Mouse (Mus musculus) limb, embryonic 10.5 days (tissue): ENCODE results near the gene Psenen. TPM values are rescaled to one million over a fixed set of nuclear protein-coding genes. Genes with fewer than 3 reads are reported as not detected.

Experiments used
- microRNA-seq: library from miRNA; unstranded; fragments of <30 nt; microRNA quantifications from one replicate; pipeline ENCODE4, GENCODE M21; 2017
- polyA plus RNA-seq: library from polyadenylated mRNA; unstranded; fragments of >200 nt; fragmentation: Nextera tagmentation; extraction: Ambion mirVana; gene quantifications from 2 replicates; pipeline ENCODE4 v1.2.1, GENCODE M21; 2016

The Psenen gene
- polyA plus RNA-seq, 1 experiment from 2014 or later, result 121 TPM

Small RNAs within 50 kb of the gene (microRNA-seq; reads per million reads assigned to microRNA genes)
- gene Gm38670 (not detected), gene Mir3569 (not detected)

Other genes with a start within 250 kb of the Psenen start
- 52.9 and 92.3 TPM in 2 replicates for gene Syne4, start 248.8 kb downstream of the Psenen start, polyA plus RNA-seq
- 2.1 and 4.2 TPM in 2 replicates for gene E130208F15Rik, start 241.9 kb downstream of the Psenen start, polyA plus RNA-seq
- 18.3 and 18.4 TPM in 2 replicates for gene Sdhaf1, start 239.7 kb downstream of the Psenen start, polyA plus RNA-seq
- gene Lrfn3, start 200.9 kb downstream of the Psenen start, polyA plus RNA-seq, result 4.0 and 4.2 TPM in 2 replicates
- gene Tyrobp, start 149.9 kb downstream of the Psenen start, polyA plus RNA-seq, result 7.6 and 8.6 TPM in 2 replicates
- not detected in 2 replicates for gene Hcst, start 143.8 kb downstream of the Psenen start, polyA plus RNA-seq
- gene Nfkbid, start 141.9 kb downstream of the Psenen start, polyA plus RNA-seq, result 0.55 and 1.2 TPM in 2 replicates
- gene Aplp1, start 118.1 kb downstream of the Psenen start, polyA plus RNA-seq, result 8.4 and 13.4 TPM in 2 replicates
- not detected in 2 replicates for gene Kirrel2, start 105.9 kb downstream of the Psenen start, polyA plus RNA-seq
- gene Nphs1, start 105.3 kb downstream of the Psenen start, polyA plus RNA-seq, result not detected in 2 replicates
- not detected in 2 replicates for gene Prodh2, start 70.0 kb downstream of the Psenen start, polyA plus RNA-seq
- gene Arhgap33, start 28.6 kb downstream of the Psenen start, polyA plus RNA-seq, result 14.0 and 17.1 TPM in 2 replicates
- 4.7 and 7.0 TPM in 2 replicates for gene Hspb6, start 11.4 kb downstream of the Psenen start, polyA plus RNA-seq
- 17.8 and 21.6 TPM in 2 replicates for gene Proser3, start 11.3 kb downstream of the Psenen start, polyA plus RNA-seq
- gene Lin37, start 3.8 kb downstream of the Psenen start, polyA plus RNA-seq, result 42.5 and 45.6 TPM in 2 replicates
- gene U2af1l4, start 326 bp downstream of the Psenen start, polyA plus RNA-seq, result 92.5 and 100 TPM in 2 replicates
- gene Gm49396, start 283 bp downstream of the Psenen start, polyA plus RNA-seq, result 13.4 and 15.3 TPM in 2 replicates
- gene Igflr1, start 1.8 kb upstream of the Psenen start, polyA plus RNA-seq, result 5.7 and 6.5 TPM in 2 replicates
- 10.2 and 10.6 TPM in 2 replicates for gene Kmt2b, start 25.1 kb upstream of the Psenen start, polyA plus RNA-seq
- gene Zbtb32, start 35.3 kb upstream of the Psenen start, polyA plus RNA-seq, result 0.15 and 0.45 TPM in 2 replicates
- 7.9 and 8.2 TPM in 2 replicates for gene Upk1a, start 49.2 kb upstream of the Psenen start, polyA plus RNA-seq
- 776 and 820 TPM in 2 replicates for gene Cox6b1, start 62.5 kb upstream of the Psenen start, polyA plus RNA-seq
- gene Etv2, start 72.2 kb upstream of the Psenen start, polyA plus RNA-seq, result 1.3 and 2.5 TPM in 2 replicates
- gene Rbm42, start 86.7 kb upstream of the Psenen start, polyA plus RNA-seq, result 150 and 151 TPM in 2 replicates
- 84.1 and 84.8 TPM in 2 replicates for gene Haus5, start 101.4 kb upstream of the Psenen start, polyA plus RNA-seq
- gene Pmis2, start 108.0 kb upstream of the Psenen start, polyA plus RNA-seq, result not detected in 2 replicates
- gene 2200002J24Rik, start 135.3 kb upstream of the Psenen start, polyA plus RNA-seq, result not detected in 2 replicates
- 0.08 and 0.38 TPM in 2 replicates for gene Atp4a, start 148.6 kb upstream of the Psenen start, polyA plus RNA-seq
- gene Tmem147, start 165.9 kb upstream of the Psenen start, polyA plus RNA-seq, result 153 and 159 TPM in 2 replicates
- gene Gapdhs, start 180.1 kb upstream of the Psenen start, polyA plus RNA-seq, result 0.43 TPM in 1 of 2 replicates, not detected in the other
- gene Sbsn, start 187.8 kb upstream of the Psenen start, polyA plus RNA-seq, result 1.1 and 1.4 TPM in 2 replicates
- gene Dmkn, start 200.1 kb upstream of the Psenen start, polyA plus RNA-seq, result not detected in 2 replicates
- not detected in 2 replicates for gene Krtdap, start 224.3 kb upstream of the Psenen start, polyA plus RNA-seq